Mouse (Mus musculus) left cerebral cortex, postnatal 10 days (tissue): ENCODE results near the gene Chmp6. TPM values are rescaled to one million over a fixed set of nuclear protein-coding genes. Genes with fewer than 3 reads are reported as not detected.

Experiments
- DNase-seq, 2 experiments: peaks; one replicate each; pipeline ENCODE4 v3.0.0; 2021 to 2022; ENCODE audit warnings: low spot score in 2 of 2, mixed read lengths in 1 of 2; ENCODE audit errors: extremely low spot score in 1 of 2
- intact Hi-C: fragments of 180-260 bp; cut with DNase I; formaldehyde crosslinking; loops from one replicate; pipeline ENCODE4 v1.15.1; 2025
- total RNA-seq, 2 experiments: library from RNA; stranded (reverse); gene quantifications; 2 replicates each; pipeline ENCODE4 v1.2.3; 2021

The Chmp6 gene
- 10 to 100 TPM; 43.0 to 46.9 TPM for total RNA-seq

GRCm38 (mm10) chr11:119913291-119913934, at the start of gene Chmp6:
Chmp6 (plus strand) TSS chr11:119913441.
- DNase-seq: peak; percentile 83 to 93
- intact Hi-C loops: loop anchor here (2.0 kb wide), 1 partner anchor 77 kb away; no protein-coding TSS in a partner anchor

- no peak for DNase-seq
- intact Hi-C loops: no loop called here
Observed at GRCm38 (mm10) chr11:119866837-119867236, 46.4 kb upstream of the Chmp6 start.

- intact Hi-C loops: no loop called here
Observed at GRCm38 (mm10) chr11:119868138-119868537, 45.1 kb upstream of the Chmp6 start.

GRCm38 (mm10) chr11:119868556-119868955, 44.7 kb upstream of the Chmp6 start:
- intact Hi-C loops: no loop called here
- no peak for DNase-seq

More at GRCm38 (mm10) chr11:119868138-119868537, 45.1 kb upstream of the Chmp6 start:
- DNase-seq: no peak

- no peak for DNase-seq
- intact Hi-C loops: no loop called here
Observed at GRCm38 (mm10) chr11:119871141-119871540, 42.1 kb upstream of the Chmp6 start.

- intact Hi-C loops: no loop called here
- DNase-seq: no peak
Observed at GRCm38 (mm10) chr11:119873643-119874042, 39.6 kb upstream of the Chmp6 start.

- no peak for DNase-seq
- intact Hi-C loops: no loop called here
Observed at GRCm38 (mm10) chr11:119874841-119875240, 38.4 kb upstream of the Chmp6 start.

- intact Hi-C loops: no loop called here
- DNase-seq: no peak
Observed at GRCm38 (mm10) chr11:119875685-119876084, 37.6 kb upstream of the Chmp6 start.

GRCm38 (mm10) chr11:119877124-119877523, 36.1 kb upstream of the Chmp6 start:
- intact Hi-C loops: no loop called here

GRCm38 (mm10) chr11:119879573-119879972, 33.7 kb upstream of the Chmp6 start:
- DNase-seq: no peak
- intact Hi-C loops: no loop called here

More at GRCm38 (mm10) chr11:119877124-119877523, 36.1 kb upstream of the Chmp6 start:
- DNase-seq: no peak

GRCm38 (mm10) chr11:119883646-119884045, 29.6 kb upstream of the Chmp6 start:
- DNase-seq: no peak
- intact Hi-C loops: no loop called here

- DNase-seq: no peak
- intact Hi-C loops: loop anchor here (5.0 kb wide), 1 partner anchor 578 kb away; no protein-coding TSS in a partner anchor
Observed at GRCm38 (mm10) chr11:119889966-119890365, 23.3 kb upstream of the Chmp6 start.

- intact Hi-C loops: no loop called here
- no peak for DNase-seq
Observed at GRCm38 (mm10) chr11:119891601-119892215, 21.5 kb upstream of the Chmp6 start.

- intact Hi-C loops: no loop called here
- no peak for DNase-seq
Observed at GRCm38 (mm10) chr11:119893667-119894236, 19.5 kb upstream of the Chmp6 start.

- intact Hi-C loops: no loop called here
- DNase-seq: no peak
Observed at GRCm38 (mm10) chr11:119894634-119895033, 18.6 kb upstream of the Chmp6 start.

- intact Hi-C loops: no loop called here
Observed at GRCm38 (mm10) chr11:119897041-119897440, 16.2 kb upstream of the Chmp6 start.

GRCm38 (mm10) chr11:119898976-119899375, 14.3 kb upstream of the Chmp6 start:
- intact Hi-C loops: no loop called here
- no peak for DNase-seq

More at GRCm38 (mm10) chr11:119897041-119897440, 16.2 kb upstream of the Chmp6 start:
- DNase-seq: no peak

GRCm38 (mm10) chr11:119901174-119901573, 12.1 kb upstream of the Chmp6 start:
- DNase-seq: no peak
- intact Hi-C loops: loop anchor here (10.0 kb wide), 1 partner anchor 556 kb away; no protein-coding TSS in a partner anchor

- intact Hi-C loops: loop anchor here (10.0 kb wide), 1 partner anchor 558 kb away; no protein-coding TSS in a partner anchor
- no peak for DNase-seq
Observed at GRCm38 (mm10) chr11:119902891-119903290, 10.3 kb upstream of the Chmp6 start.
